In the genomic region with DNA sequence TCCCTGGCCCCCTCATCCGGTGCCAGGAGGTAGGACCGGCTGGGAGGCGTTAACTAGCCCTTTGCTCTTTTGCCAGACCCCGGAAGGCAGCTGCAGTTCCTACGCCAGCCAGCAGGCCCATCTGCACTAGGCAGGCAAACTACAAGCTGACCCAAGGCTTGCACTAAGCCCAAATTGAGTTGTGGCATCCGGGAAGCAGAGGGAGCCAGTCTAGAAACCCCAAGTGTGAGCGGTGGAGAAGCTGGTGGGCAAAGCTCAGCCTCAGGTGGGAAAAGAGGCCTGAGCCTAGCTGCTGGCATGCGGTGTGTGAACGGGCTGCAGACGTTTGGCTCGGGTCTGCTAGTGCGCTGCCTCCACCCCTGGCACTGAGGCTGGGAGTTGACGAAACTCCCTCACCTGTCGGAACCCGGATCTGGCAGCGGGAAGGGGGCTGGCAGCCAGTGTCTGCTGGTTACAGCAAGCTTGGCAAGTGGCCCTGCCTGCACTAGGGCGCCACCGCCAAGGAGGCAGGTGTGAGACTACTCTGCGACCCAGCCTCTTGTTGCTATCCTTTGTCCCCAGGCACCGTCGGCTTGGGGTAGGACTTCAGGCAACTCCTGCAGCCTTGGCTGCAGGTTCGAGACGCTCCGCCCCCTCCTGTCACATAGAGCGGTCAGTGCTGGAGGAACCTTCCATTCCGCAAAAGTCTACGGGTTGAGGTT, we compare ENCODE assay signal across 8 mouse cellular contexts. TPM values are rescaled to one million over a fixed set of nuclear protein-coding genes. Genes with fewer than 3 reads are reported as not detected.
DNase-seq lines count a peak whose midpoint lies in the region; ATAC-seq and TF ChIP-seq lines count a peak whose summit lies in the region.

Gna14 (plus strand) TSS at position 232 of the 701 bp plus-strand sequence.

- DNase-seq in left cerebral cortex, adult 2 months (ENCODE audit: extremely low spot score in 1 of 2, low spot score in 2 of 2) = peak; percentile 13 to 20
- no peak for DNase-seq in left cerebral cortex, adult 11 months (ENCODE audit: low spot score)
- DNase-seq in embryonic facial prominence, embryonic 10.5 days (ENCODE audit: low spot score) = peak; percentile 82
- DNase-seq in kidney, adult 11 months = peak; percentile 70
- peak; percentile 67 for DNase-seq in splenic B cell, adult 2 months (ENCODE audit: low read depth, low spot score)

- peak within 1 kb of the TSS; percentile 79 for H3K4me2 ChIP-seq in liver, embryonic 12.5 days

- no peaks in the 10 kb centered on the region for H3K36me3 ChIP-seq in embryonic facial prominence, embryonic 10.5 days (replicated peaks)
- H3K36me3 ChIP-seq in liver, embryonic 12.5 days = no peaks in the 10 kb centered on the region
- no peaks in the 10 kb centered on the region for H3K36me3 ChIP-seq in splenic B cell, adult 2 months (ENCODE audit: control insufficient read depth, insufficient read depth, low read length, poor library complexity, severe bottlenecking)

- intact Hi-C loops in left cerebral cortex, adult 2 months (cut with DNase I) = loop anchor here (2.0 kb wide), 1 partner anchor 163 kb away; no protein-coding TSS in a partner anchor

- H3K4me1 ChIP-seq in embryonic facial prominence, embryonic 10.5 days = peaks cover 51% of the 10 kb centered on the region
- peaks cover 23% of the 10 kb centered on the region for H3K4me1 ChIP-seq in liver, embryonic 12.5 days

- H3K9ac ChIP-seq in liver, embryonic 12.5 days = peak within 1 kb of the TSS; percentile 42

- under 1% methylated on average over 27 of the region's 27 CpGs for WGBS in embryonic facial prominence, embryonic 10.5 days
- 2% methylated on average over 27 of the region's 27 CpGs for WGBS in liver, embryonic 12.5 days (ENCODE audit: insufficient replicate concordance)

- H3K27me3 ChIP-seq in embryonic facial prominence, embryonic 10.5 days (replicated peaks; ENCODE audit: low read depth, poor library complexity, severe bottlenecking) = peaks cover 73% of the 10 kb centered on the region
- peaks cover 45% of the 10 kb centered on the region for H3K27me3 ChIP-seq in liver, embryonic 12.5 days (replicated peaks)
- no peaks in the 10 kb centered on the region for H3K27me3 ChIP-seq in splenic B cell, adult 2 months (ENCODE audit: control insufficient read depth, insufficient read depth, low read length, poor library complexity, severe bottlenecking)

- ATAC-seq in granulocyte monocyte progenitor cell, adult 5-6 weeks (replicated peaks; ENCODE audit: poor library complexity, severe bottlenecking) = peak; percentile 85
- ATAC-seq in liver, embryonic 12.5 days = peak; percentile 66
- ATAC-seq in monocyte, adult 5-6 weeks (replicated peaks; ENCODE audit: insufficient number of reproducible peaks, low FRiP score, low TSS enrichment, poor library complexity, severe bottlenecking) = peak; percentile 49

- H3K9me3 ChIP-seq in embryonic facial prominence, embryonic 10.5 days = no peaks in the 10 kb centered on the region
- H3K9me3 ChIP-seq in liver, embryonic 12.5 days (replicated peaks) = no peaks in the 10 kb centered on the region

- peak; percentile 62 for TF ChIP-seq CTCF in left cerebral cortex, adult 2 months (IDR thresholded peaks at IDR 0.05)

- no peak within 1 kb of the TSS for H3K27ac ChIP-seq in left cerebral cortex, adult 2 months
- peak within 1 kb of the TSS; percentile 55 for H3K27ac ChIP-seq in embryonic facial prominence, embryonic 10.5 days (replicated peaks)
- no peak within 1 kb of the TSS; the same call in 1 of the 2 replicates for H3K27ac ChIP-seq in liver, embryonic 12.5 days

- H3K4me3 ChIP-seq in left cerebral cortex, adult 2 months = peak within 1 kb of the TSS; percentile 28
- H3K4me3 ChIP-seq in embryonic facial prominence, embryonic 10.5 days = peak within 1 kb of the TSS; percentile 56
- H3K4me3 ChIP-seq in liver, embryonic 12.5 days = peak within 1 kb of the TSS; percentile 51

RNA-seq across cellular contexts. Expression of gene Gna14, which starts in this region (rescaled TPM):
- total RNA-seq in left cerebral cortex, adult 2 months (2021) = under 1 TPM in 1 of 2 experiments, not detected in 1; 0.20 TPM
- polyA plus RNA-seq in embryonic facial prominence, embryonic 10.5 days (2016; fragmentation: Nextera tagmentation; extraction: Ambion mirVana) = 1.1 and 1.4 TPM in 2 replicates
- total RNA-seq in granulocyte monocyte progenitor cell, adult 5-6 weeks (2014; fragmentation: Nextera tagmentation) = 0.79 TPM in 1 of 2 replicates, not detected in the other
- total RNA-seq in granulocyte monocyte progenitor cell, adult 5-6 weeks (2017) = 0.73 and 1.4 TPM in 2 replicates
- 1.6 and 1.7 TPM in 2 replicates for polyA plus RNA-seq in liver, embryonic 12.5 days (2016; fragmentation: Nextera tagmentation; extraction: Ambion mirVana)
- 0.39 to 2.8 TPM in 2 of 3 replicates, not detected in the other for total RNA-seq in monocyte, adult 5-6 weeks (2017)

Comparison
In these comparisons a context has a peak if more than half of its experiments do, and no peak if none do; other contexts are left out.
1. Peak in DNase-seq and H3K4me3 ChIP-seq in left cerebral cortex, adult 2 months; RNA of the gene not detected or under 1 TPM.